Mouse (Mus musculus): ENCODE results near the gene Ctc1.
"Not testable (repeated sequence)": the region's sequence is repeated elsewhere in the genome, so short reads cannot be mapped to it uniquely, and the experiment has no call there.

The Ctc1 gene

GRCm38 (mm10) chr11:69015644-69016441 lies at the start of gene Ctc1:
Gene Ctc1, plus strand, starts transcription at chr11:69015911.
- DNase-seq, result peak; percentile 91 to 93

- DNase-seq, result no peak
Observed at GRCm38 (mm10) chr11:68966554-68966953, 49.2 kb upstream of the Ctc1 start.

- DNase-seq, result peak; percentile 95
Observed at GRCm38 (mm10) chr11:68967337-68968282, 48.1 kb upstream of the Ctc1 start, which contains the start of gene Slc25a35. Gene Slc25a35, plus strand, starts transcription at chr11:68968131.

- DNase-seq, result no peak
Observed at GRCm38 (mm10) chr11:68968752-68969151, 47.0 kb upstream of the Ctc1 start.

- DNase-seq, result peak; percentile 74 to 83
Observed at GRCm38 (mm10) chr11:68970232-68970631, 45.5 kb upstream of the Ctc1 start.

- peak; percentile 93 to 94 for DNase-seq
Observed at GRCm38 (mm10) chr11:68973250-68974058, 42.3 kb upstream of the Ctc1 start.

- no peak for DNase-seq
Observed at GRCm38 (mm10) chr11:68974059-68974450, 41.7 kb upstream of the Ctc1 start.

- DNase-seq, result no peak
Observed at GRCm38 (mm10) chr11:68975085-68975484, 40.6 kb upstream of the Ctc1 start, which contains the start of gene Rangrf. Gene Rangrf, minus strand, starts transcription at chr11:68975185.

GRCm38 (mm10) chr11:68975601-68976000 lies 40.1 kb upstream of the Ctc1 start:
- DNase-seq, result no peak

- no peak for DNase-seq
Observed at GRCm38 (mm10) chr11:68979320-68979733, 36.4 kb upstream of the Ctc1 start.

GRCm38 (mm10) chr11:68980919-68981318 lies 34.8 kb upstream of the Ctc1 start:
- no peak for DNase-seq

GRCm38 (mm10) chr11:68982639-68983369 lies 32.9 kb upstream of the Ctc1 start:
- peak; percentile 79 to 94 for DNase-seq

- no peak for DNase-seq
Observed at GRCm38 (mm10) chr11:68987365-68987882, 28.3 kb upstream of the Ctc1 start.

- no peak for DNase-seq
Observed at GRCm38 (mm10) chr11:68988341-68988740, 27.4 kb upstream of the Ctc1 start.

GRCm38 (mm10) chr11:68993122-68993521 lies 22.6 kb upstream of the Ctc1 start:
- no peak for DNase-seq

- peak in 1 of 2 experiments; percentile 47 for DNase-seq
Observed at GRCm38 (mm10) chr11:68994377-68994776, 21.3 kb upstream of the Ctc1 start.

GRCm38 (mm10) chr11:68997080-68997479 lies 18.6 kb upstream of the Ctc1 start:
- DNase-seq, result no peak

GRCm38 (mm10) chr11:69002782-69003181 lies 12.9 kb upstream of the Ctc1 start:
- not testable (repeated sequence) for DNase-seq

GRCm38 (mm10) chr11:69003592-69003991 lies 12.1 kb upstream of the Ctc1 start:
- DNase-seq, result peak; percentile 25 to 55

- DNase-seq, result no peak
Observed at GRCm38 (mm10) chr11:69005193-69005592, 10.5 kb upstream of the Ctc1 start.

- DNase-seq, result not testable (repeated sequence)
Observed at GRCm38 (mm10) chr11:69006575-69006974, 9.1 kb upstream of the Ctc1 start.

Data from kidney, postnatal 36 days (tissue).